Mouse (Mus musculus) natural killer cell, adult 2 months (primary cell): ENCODE data around the gene Cnih4.

Source experiments
- DNase-seq, 2 experiments: peaks; one replicate each; pipeline ENCODE4 v3.0.0; 2022; ENCODE audit warnings: low spot score in 2 of 2

The Cnih4 gene

DNA sequence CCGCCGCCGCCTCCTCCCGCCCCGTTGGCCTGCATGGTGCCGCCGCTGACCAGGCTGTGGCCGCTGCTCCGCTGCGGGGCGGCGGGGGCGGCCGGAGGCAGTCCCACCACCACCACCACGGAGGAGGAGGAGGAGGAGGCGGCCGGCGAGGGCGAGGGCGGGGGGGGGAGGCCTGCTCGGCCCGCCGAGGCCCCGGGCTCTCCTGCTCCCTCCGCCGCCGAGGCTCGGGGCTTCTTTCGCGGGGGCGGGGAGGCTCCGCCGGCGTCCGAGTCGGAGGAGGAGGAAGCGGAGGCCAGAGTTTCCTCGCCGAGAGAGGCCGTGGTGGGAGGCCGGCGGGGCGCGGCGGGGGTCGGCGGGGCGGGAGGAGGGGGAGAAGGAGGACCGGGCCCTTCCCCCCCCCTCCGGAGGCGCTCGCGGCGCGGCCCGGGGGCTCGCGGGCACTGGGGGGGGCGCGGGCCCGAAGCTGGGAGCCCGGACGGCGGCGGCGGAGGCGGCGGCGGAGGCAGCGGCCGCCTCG, 67.0 kb downstream of the Cnih4 start:
- no peak for DNase-seq

- peak; percentile 81 to 84 for DNase-seq
Measured at GRCm38 (mm10) chr1:181211920-181212633, 67.6 kb downstream of the Cnih4 start, which contains the start of gene Wdr26. Gene Wdr26 (minus strand): TSS chr1:181212001.

DNA sequence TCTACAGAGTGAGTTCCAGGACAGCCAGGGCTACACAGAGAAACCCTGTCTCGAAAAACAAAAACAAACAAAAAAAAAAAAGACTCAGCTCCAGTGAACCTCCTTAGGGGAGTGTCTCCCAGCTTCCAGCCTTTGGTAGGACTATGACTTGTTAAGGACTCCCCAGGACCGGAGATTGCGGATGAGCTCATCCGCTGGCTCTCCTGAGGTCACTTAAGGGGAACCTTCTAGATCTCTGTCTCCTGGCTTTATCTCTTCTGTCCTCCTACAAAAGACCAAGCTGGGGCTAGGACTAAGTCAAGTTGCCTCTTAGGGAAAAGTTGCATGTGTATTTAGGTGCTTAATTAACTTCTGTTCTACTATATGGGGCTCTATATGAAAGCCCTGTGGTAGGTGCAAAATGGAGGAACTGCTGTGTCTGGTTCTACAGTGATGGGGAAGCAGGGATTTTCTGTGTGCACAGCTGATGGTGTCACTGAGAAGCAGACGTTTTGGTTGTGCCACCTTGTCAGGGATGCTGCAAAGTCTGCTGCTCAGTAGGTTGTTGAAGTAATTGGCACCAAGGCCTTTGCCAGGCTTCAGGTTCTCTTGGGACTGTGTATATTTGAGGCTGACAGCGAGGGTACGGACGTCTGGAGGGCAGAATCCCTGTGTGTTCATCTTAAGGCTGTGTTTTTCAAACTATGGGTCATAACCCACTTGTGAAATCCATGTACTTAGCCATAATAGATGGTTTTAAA, 70.0 kb downstream of the Cnih4 start:
- DNase-seq = no peak

GRCm38 (mm10) chr1:181216315-181216714, 71.8 kb downstream of the Cnih4 start:
- no peak for DNase-seq
